8 mouse cellular contexts compared by ENCODE assay signal in the genomic region with DNA sequence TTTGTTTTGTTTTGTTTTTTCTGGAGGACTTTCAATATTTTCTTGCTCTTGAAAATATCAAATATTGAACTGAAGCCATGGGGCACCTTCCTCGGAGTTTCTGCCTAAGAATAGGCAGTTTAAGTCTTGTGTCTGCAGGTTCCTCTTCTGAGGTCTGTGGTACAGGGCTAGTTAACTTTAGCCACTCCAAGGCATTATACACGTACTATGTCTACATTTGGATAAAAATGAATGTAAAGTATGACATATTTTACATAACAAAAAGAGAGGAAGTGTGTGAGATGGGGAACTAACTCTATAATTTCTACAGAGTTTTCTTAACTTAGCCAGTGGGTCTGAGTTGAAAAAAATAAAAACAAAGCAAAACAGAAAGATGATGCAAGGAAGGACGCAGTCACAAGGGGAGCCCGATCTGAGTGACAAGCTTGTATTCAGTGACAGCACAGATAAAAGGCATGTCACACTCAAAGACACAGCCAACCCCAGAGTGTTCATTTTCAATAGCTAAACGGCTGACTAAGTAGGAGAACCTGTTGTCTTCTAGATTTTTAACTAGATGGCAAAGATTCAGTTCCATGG.
DNase-seq lines count a peak whose midpoint lies in the region; ATAC-seq and TF ChIP-seq lines count a peak whose summit lies in the region.

No protein-coding gene starts in this region.

- no peak overlapping the region for H3K27ac ChIP-seq in heart, embryonic 11.5 days (ENCODE audit: low read depth, low read length)
- no peak overlapping the region for H3K27ac ChIP-seq in bone marrow, adult 2 months (ENCODE audit: control insufficient read depth, insufficient read depth, low read depth, low read length, poor library complexity)
- no peak overlapping the region for H3K27ac ChIP-seq in intestine, embryonic 15.5 days
- no peak overlapping the region for H3K27ac ChIP-seq in midbrain, embryonic 16.5 days (ENCODE audit: low read length)

- intact Hi-C loops in heart, postnatal 14 days (cut with DNase I), result no loop called here

- 35% methylated on average over 5 of the region's 5 CpGs for whole genome bisulfite sequencing in heart, embryonic 11.5 days (ENCODE audit: insufficient replicate concordance)
- WGBS in bone marrow, adult 2 months, result 2% methylated on average over 5 of the region's 5 CpGs
- WGBS in intestine, embryonic 15.5 days, result 52% methylated on average over 5 of the region's 5 CpGs
- 13% methylated on average over 5 of the region's 5 CpGs for WGBS in midbrain, embryonic 16.5 days

- DNase-seq in heart, postnatal 14 days, result no peak
- DNase-seq in cerebellum, adult 9-11 months, result no peak
- no peak for DNase-seq in spleen, postnatal 14 days (ENCODE audit: low spot score in 2 of 2)

- peak overlapping the region; percentile 59; the same call in 1 of the 2 replicates for H3K4me3 ChIP-seq in heart, embryonic 11.5 days (ENCODE audit: low read depth, low read length)
- H3K4me3 ChIP-seq in bone marrow, adult 2 months (replicated peaks; ENCODE audit: control insufficient read depth, low read depth, low read length), result peak overlapping the region; percentile 24
- H3K4me3 ChIP-seq in intestine, embryonic 15.5 days (replicated peaks), result peak overlapping the region; percentile 14; the same call in 1 of the 2 replicates
- H3K4me3 ChIP-seq in midbrain, embryonic 16.5 days (ENCODE audit: low read depth, low read length), result no peak overlapping the region; the same call in 1 of the 2 replicates

- H3K9me3 ChIP-seq in heart, embryonic 11.5 days (replicated peaks; ENCODE audit: control insufficient read depth, low read length), result no peaks in the 10 kb centered on the region
- no peaks in the 10 kb centered on the region for H3K9me3 ChIP-seq in intestine, embryonic 15.5 days
- H3K9me3 ChIP-seq in midbrain, embryonic 16.5 days (replicated peaks; ENCODE audit: control insufficient read depth, low read length, poor library complexity, severe bottlenecking), result no peaks in the 10 kb centered on the region

- no peaks in the 10 kb centered on the region for H3K27me3 ChIP-seq in heart, embryonic 11.5 days (ENCODE audit: control insufficient read depth, insufficient read depth, low read length)
- H3K27me3 ChIP-seq in intestine, embryonic 15.5 days (replicated peaks), result no peaks in the 10 kb centered on the region
- H3K27me3 ChIP-seq in midbrain, embryonic 16.5 days (ENCODE audit: control insufficient read depth, insufficient read depth, low read depth, low read length), result no peaks in the 10 kb centered on the region

- H3K9ac ChIP-seq in heart, embryonic 11.5 days (ENCODE audit: low read depth, low read length), result no peak overlapping the region
- no peak overlapping the region for H3K9ac ChIP-seq in intestine, embryonic 15.5 days
- no peak overlapping the region for H3K9ac ChIP-seq in midbrain, embryonic 16.5 days (ENCODE audit: low read depth, low read length)

- H3K36me3 ChIP-seq in heart, embryonic 11.5 days (ENCODE audit: control insufficient read depth, insufficient read depth, low read length), result no peaks in the 10 kb centered on the region
- H3K36me3 ChIP-seq in intestine, embryonic 15.5 days, result no peaks in the 10 kb centered on the region
- H3K36me3 ChIP-seq in midbrain, embryonic 16.5 days (ENCODE audit: control insufficient read depth, insufficient read depth, low read length), result no peaks in the 10 kb centered on the region

- no peak for TF ChIP-seq POLR2A in bone marrow, adult 2 months (IDR thresholded peaks at IDR 0.05; ENCODE audit: borderline replicate concordance, control insufficient read depth, low read depth, low read length)

- H3K4me1 ChIP-seq in heart, embryonic 11.5 days (ENCODE audit: control insufficient read depth, insufficient read depth, low read length), result no peaks in the 10 kb centered on the region; the same call in 1 of the 2 replicates
- no peaks in the 10 kb centered on the region; the same call in 1 of the 2 replicates for H3K4me1 ChIP-seq in bone marrow, adult 2 months (ENCODE audit: control insufficient read depth, insufficient read depth, low read length)
- no peaks in the 10 kb centered on the region for H3K4me1 ChIP-seq in intestine, embryonic 15.5 days (replicated peaks)
- peaks cover 11% of the 10 kb centered on the region for H3K4me1 ChIP-seq in midbrain, embryonic 16.5 days (ENCODE audit: control insufficient read depth, insufficient read depth, low read length)

- no peak for TF ChIP-seq CTCF in bone marrow, adult 2 months (IDR thresholded peaks at IDR 0.05; ENCODE audit: control insufficient read depth, insufficient read depth, low read length)

- peak overlapping the region; percentile 79 for H3K4me2 ChIP-seq in heart, embryonic 11.5 days
- H3K4me2 ChIP-seq in intestine, embryonic 15.5 days (replicated peaks), result peak overlapping the region; percentile 87
- H3K4me2 ChIP-seq in midbrain, embryonic 16.5 days (ENCODE audit: low read length), result peak overlapping the region; percentile 82

- no peak for ATAC-seq in heart, embryonic 11.5 days (replicated peaks; ENCODE audit: insufficient number of reproducible peaks, low FRiP score, low TSS enrichment)
- ATAC-seq in intestine, embryonic 15.5 days, result no peak
- no peak for ATAC-seq in midbrain, embryonic 16.5 days
- ATAC-seq in erythroid progenitor cell, adult 5-6 weeks (replicated peaks; ENCODE audit: low FRiP score, poor library complexity, severe bottlenecking), result no peak
